Mouse (Mus musculus) regulatory T cell (primary cell): ENCODE results near the gene Grrp1.
"Not testable (repeated sequence)": the region's sequence is repeated elsewhere in the genome, so short reads cannot be mapped to it uniquely, and the experiment has no call there.

Experiments
- in situ Hi-C: fragments of 300-600 bp; cut with MboI, MseI; formaldehyde crosslinking; loops from one replicate; pipeline ENCODE4 v1.15.1; 2025; ENCODE audit warnings: high pct_unique_total_duplicates

Gene Grrp1

DNA sequence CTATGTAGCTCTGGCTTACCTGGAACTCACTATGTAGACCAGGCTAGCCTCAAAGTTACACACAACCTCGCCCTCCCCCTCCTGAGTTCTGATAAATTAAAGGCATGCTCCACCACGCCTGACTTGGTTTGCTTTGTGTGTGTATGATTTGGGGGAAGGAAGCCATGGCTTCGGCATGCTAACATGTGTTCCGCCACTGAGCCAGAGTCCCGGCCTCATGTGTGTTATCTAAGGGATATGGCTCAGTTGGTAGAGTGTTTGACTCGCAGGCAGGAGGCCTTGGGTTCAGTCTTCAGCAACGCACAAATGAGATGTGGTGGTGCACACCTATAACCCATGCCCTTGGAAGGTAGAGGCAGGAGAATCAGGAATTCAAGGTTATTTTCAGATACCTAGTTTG lies 18.1 kb upstream of the Grrp1 start:
- in situ Hi-C loops, result no loop called here

- in situ Hi-C loops, result not testable (repeated sequence)
These were observed 15.7 kb upstream of the Grrp1 start for GRCm38 (mm10) chr4:134269622-134270021.

- in situ Hi-C loops, result no loop called here
These were observed 14.3 kb upstream of the Grrp1 start for GRCm38 (mm10) chr4:134268102-134268655.

- in situ Hi-C loops, result no loop called here
These were observed 12.1 kb upstream of the Grrp1 start for GRCm38 (mm10) chr4:134265860-134266585.

GRCm38 (mm10) chr4:134263191-134263590 lies 9.3 kb upstream of the Grrp1 start:
- in situ Hi-C loops, result no loop called here

- in situ Hi-C loops, result loop anchor here (5.0 to 10.0 kb wide), 2 partner anchors 39 to 1456 kb away; no protein-coding TSS in a partner anchor
These were observed 4.4 kb upstream of the Grrp1 start for GRCm38 (mm10) chr4:134258354-134258753.

GRCm38 (mm10) chr4:134257198-134258009 lies 3.5 kb upstream of the Grrp1 start:
- in situ Hi-C loops, result loop anchor here (5.0 to 10.0 kb wide), 2 partner anchors 40 to 1457 kb away; no protein-coding TSS in a partner anchor

DNA sequence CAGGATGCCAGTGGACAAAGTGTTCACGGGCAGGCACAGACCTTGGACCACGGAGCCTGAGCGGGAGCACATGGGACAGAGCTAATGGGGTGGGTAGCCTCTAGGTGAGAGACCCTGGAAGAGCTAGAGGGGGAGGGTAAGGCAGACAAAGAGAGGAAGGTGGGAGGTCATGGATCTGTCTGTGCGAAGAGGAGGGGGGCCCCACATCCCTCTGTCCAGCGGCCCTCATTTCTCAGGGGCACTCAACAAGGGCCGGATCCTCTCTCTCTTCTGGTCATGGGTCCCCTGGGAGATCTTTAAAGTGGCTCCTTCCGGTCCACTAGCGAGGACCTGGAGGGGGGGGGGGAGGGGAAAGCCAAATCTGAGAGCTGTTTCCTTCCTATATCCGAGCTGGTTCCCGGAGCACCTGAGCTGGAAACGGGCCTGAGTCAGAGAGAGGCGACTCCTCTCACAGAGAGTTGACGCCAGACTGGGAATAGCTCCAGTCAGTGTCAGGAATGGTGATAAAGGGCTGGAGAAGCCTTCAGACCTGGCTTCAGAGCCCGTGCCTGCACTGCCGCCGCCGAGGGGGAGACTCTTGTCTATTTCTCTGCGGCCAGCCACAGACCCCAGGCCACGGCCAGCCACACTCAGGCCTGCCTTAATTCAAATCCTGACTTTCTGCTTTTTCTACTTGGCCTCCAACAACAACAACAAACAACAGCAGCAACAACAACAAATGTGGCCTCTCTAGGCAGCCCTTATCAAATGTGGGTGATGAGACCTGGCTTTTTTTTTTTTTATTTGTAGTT lies 2.7 kb upstream of the Grrp1 start:
- in situ Hi-C loops, result loop anchor here (5.0 to 10.0 kb wide), 2 partner anchors 41 to 1458 kb away; no protein-coding TSS in a partner anchor

DNA sequence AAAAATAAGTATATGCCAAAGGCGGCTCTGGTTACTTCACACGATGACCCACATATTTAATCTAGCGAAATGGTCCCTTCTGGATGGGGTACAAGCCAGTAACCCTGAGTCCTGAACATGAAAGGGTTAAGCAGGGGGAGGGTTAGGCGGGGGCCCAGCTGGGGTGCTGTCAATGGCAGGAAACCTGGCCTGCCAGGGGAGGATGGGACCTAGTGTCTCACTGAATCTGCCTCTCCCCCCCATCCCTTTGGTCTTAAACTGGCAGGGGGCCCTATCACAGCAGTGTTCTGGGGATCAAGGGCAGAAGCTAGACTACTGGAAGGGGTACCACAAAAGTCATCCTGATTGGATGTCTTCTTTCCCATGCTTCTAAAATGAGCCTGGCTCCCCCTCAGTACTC lies 1.9 kb upstream of the Grrp1 start:
- in situ Hi-C loops, result loop anchor here (5.0 to 10.0 kb wide), 2 partner anchors 41 to 1459 kb away; no protein-coding TSS in a partner anchor

- in situ Hi-C loops, result loop anchor here (5.0 to 10.0 kb wide), 2 partner anchors 42 to 1460 kb away; no protein-coding TSS in a partner anchor
These were observed 929 bp upstream of the Grrp1 start for GRCm38 (mm10) chr4:134254835-134255234.

DNA sequence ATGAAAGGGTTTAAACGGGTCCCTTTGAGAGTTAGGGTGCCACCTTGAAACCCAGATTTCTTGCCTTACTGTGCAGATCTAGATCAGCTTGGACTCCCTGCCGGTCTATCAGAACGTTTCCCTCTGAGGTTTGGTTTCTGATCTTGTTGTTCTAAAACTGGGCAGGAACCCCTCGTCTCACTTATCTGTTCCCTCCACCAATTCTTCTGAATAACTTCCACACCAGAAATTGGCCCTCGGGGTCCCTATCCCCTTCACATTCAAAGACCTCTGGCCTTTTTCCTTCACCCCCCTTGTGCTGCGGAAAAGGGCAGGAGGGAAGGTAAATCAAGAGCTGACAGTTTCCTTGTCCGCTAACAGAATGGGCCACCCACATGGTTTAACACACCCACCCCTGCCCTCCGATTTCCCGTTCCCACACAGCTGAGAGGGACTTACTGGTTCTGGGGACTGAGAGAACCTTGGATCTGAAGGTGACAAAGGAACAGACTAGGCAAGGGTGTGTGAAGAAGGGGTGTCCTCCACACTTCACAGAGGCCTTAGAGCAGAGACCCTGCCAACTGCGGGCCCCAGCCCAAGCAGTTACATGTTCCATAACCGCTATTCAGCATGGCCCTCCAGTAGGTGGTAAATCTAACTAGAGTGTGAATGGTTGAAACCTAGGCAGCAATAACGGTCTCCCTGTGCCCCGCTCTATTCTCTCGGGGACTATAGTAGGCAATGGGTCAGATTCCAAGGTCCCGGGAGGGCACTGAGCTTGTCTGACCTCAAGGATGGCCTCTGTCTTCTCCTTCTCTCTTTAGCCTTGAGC lies 790 bp downstream of the Grrp1 start:
- in situ Hi-C loops, result loop anchor here (10.0 kb wide), 1 partner anchor 1462 kb away; no protein-coding TSS in a partner anchor

DNA sequence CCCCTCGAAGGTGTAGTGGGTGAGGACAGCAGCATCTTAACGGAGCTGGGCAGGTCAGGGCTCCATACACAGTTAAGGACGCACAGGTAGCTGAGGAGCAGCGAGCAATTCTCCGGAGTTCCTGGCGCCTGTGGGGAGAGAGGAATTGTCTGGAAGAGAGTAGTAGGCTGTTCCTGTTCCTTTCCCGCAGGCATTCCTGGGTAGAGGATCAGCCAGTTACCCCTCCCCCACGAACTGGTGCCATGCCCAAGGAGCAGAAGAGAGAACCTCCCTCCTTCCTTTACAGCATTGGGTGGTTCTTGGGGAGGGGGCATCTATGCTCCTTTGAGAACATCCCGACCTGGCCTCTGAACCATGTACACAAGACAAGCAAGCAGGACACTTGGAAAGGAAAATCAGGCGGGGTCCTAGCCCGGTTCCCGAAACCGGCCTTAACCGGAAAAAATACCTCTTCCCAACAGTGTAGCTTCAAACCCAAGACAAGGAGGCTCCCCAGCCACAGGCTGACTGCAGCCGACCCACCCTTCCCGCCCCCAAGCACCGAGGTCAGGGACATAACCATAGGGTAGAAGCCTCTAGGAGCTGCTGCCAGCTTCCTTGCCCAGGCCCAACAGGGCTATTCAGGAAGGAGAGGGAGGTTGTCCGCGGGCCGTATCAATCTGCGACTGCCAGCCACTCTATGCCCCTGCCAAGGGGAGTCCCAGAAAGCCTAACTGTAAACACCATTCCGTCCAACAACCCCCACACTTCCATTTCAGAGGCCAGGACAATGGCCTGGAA lies 1.6 kb downstream of the Grrp1 start:
- in situ Hi-C loops, result loop anchor here (10.0 kb wide), 1 partner anchor 1462 kb away; no protein-coding TSS in a partner anchor

DNA sequence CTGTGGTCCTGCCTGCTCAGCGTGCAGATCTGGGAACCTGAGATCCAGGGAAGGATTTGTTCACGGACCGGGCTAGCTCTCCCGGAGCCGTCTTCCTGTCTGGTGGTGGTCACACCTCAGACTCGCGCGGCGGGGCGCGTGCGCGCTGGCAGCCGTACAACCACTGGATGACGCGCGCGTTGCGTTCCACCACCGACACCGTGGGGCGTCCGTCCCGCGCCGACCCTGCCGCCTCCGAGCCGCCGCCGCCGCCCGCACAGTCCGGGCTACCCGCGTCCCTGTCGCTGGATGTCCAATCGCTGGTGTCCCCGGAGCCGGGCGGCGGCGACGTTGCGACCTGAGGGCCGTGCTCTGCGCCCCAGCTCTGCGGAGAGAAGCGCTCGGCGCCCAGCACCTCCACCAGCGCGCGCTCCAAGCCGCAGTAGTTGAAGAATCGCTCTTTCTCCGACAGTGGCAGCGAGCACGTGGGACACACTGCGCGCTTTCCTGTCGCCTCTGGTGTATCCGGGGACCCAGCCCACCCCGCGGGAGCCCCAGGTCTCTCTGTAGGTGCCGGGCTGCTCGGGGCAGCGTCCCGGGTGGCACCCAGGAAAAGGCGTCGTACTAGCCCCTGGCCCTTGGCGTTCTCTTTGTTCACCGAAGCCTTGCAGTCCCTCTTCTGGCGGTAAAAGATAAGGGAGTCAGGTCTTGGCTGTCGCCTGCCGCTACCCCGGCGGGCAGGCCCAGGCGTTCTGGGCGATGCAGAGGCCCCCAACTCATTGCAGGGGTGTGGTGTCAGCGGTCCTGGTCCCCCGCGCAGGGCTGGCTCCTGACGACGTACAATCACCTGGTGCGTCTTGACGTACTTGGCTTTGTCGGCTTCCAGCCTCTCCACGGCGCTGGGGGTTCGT lies 2.4 kb downstream of the Grrp1 start:
- in situ Hi-C loops, result loop anchor here (10.0 kb wide), 1 partner anchor 1463 kb away; no protein-coding TSS in a partner anchor

GRCm38 (mm10) chr4:134250930-134251240 lies 3.0 kb downstream of the Grrp1 start:
- in situ Hi-C loops, result loop anchor here (10.0 kb wide), 1 partner anchor 1464 kb away; no protein-coding TSS in a partner anchor

- in situ Hi-C loops, result loop anchor here (10.0 kb wide), 1 partner anchor 1464 kb away; no protein-coding TSS in a partner anchor
These were observed 3.6 kb downstream of the Grrp1 start for GRCm38 (mm10) chr4:134250116-134250929.

DNA sequence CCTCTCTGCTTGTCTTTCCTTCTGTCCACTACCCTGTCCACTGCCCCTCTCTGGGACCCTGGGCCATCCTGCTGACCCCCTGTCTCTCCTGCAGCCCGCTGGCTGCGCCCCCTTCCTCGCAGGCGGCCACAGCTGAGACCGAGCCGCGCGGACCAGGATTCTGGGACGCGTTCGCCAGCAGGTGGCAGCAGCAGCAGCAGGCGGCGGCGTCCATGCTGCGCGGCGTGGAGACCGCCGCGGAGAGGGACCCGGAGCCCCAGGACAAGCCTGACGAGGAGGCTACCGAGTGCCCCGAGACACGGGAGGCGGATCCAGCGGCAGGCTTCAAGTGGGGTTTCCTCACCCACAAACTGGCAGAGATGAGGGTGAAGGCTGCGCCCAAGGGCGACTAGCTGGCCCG lies 4.3 kb downstream of the Grrp1 start:
- in situ Hi-C loops, result loop anchor here (10.0 kb wide), 1 partner anchor 1465 kb away; no protein-coding TSS in a partner anchor

GRCm38 (mm10) chr4:134246719-134247258 lies 7.1 kb downstream of the Grrp1 start, which contains the start of gene Gm30191:
Gene Gm30191, plus strand, starts transcription at chr4:134246935.
- in situ Hi-C loops, result no loop called here
